19 mouse cellular contexts compared by ENCODE assay signal in the genomic region with DNA sequence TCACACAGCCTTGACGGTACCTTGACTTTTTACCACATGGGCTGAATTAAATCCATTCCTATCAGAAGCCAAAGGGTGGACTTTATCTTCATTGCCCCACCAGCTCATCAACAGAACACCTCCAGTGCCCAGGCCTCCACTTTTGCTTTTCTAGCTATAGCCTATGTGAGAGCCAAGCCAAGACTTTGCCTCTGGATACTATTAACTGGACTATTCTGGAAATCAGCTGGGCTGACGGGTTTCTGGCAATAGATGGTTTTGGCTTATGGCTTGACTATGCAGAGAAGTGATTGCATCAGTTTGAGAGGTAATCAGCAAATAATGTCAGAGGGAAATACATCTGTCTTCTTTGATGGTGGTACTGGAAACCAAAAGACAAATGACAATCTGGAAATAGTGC.
"Had no signal": no experiment of that assay in that cellular context is flagged by ENCODE, and none has a peak within 500 bp of the region (broad histone marks: within the 10 kb centered on the region; RNA-seq: fewer than 3 reads in every experiment).

No protein-coding gene starts in this region.

- H3K27ac ChIP-seq: kidney, embryonic 15.5 days; limb, embryonic 10.5 days; limb, embryonic 13.5 days; liver, embryonic 12.5 days; liver, embryonic 15.5 days; stomach, embryonic 15.5 days had no signal

- H3K27me3 ChIP-seq: kidney, embryonic 15.5 days; limb, embryonic 13.5 days; liver, embryonic 12.5 days; liver, embryonic 15.5 days; stomach, embryonic 15.5 days had no signal

- H3K4me1 ChIP-seq: kidney, embryonic 15.5 days; liver, embryonic 12.5 days; liver, embryonic 15.5 days; stomach, embryonic 15.5 days had no signal

- H3K4me2 ChIP-seq: kidney, embryonic 15.5 days; limb, embryonic 13.5 days; liver, embryonic 12.5 days; liver, embryonic 15.5 days; midbrain, embryonic 11.5 days; stomach, embryonic 15.5 days had no signal

- H3K9ac ChIP-seq: kidney, embryonic 15.5 days; limb, embryonic 13.5 days; liver, embryonic 12.5 days; liver, embryonic 15.5 days; stomach, embryonic 15.5 days had no signal

- H3K4me3 ChIP-seq: kidney, embryonic 15.5 days; limb, embryonic 10.5 days; limb, embryonic 13.5 days; liver, embryonic 12.5 days; liver, embryonic 15.5 days; stomach, embryonic 15.5 days had no signal

- H3K9me3 ChIP-seq: kidney, embryonic 15.5 days; limb, embryonic 10.5 days; limb, embryonic 13.5 days; liver, embryonic 12.5 days; liver, embryonic 15.5 days; stomach, embryonic 15.5 days had no signal

- ATAC-seq: liver, embryonic 12.5 days had no signal

- H3K36me3 ChIP-seq: kidney, embryonic 15.5 days; limb, embryonic 10.5 days; limb, embryonic 13.5 days; liver, embryonic 12.5 days; liver, embryonic 15.5 days; stomach, embryonic 15.5 days had no signal

- DNase-seq: kidney, adult 11 months; kidney, adult 8-10 months; kidney, postnatal 10 days; kidney, postnatal 4 days; liver; lung, adult 18-20 months; lung, postnatal 14 days; midbrain, embryonic 14.5 days; right cerebral cortex, adult 18-20 months; right cerebral cortex, postnatal 14 days; right cerebral cortex, postnatal 4 days; thymus, postnatal 25 days had no signal
